Mouse (Mus musculus): ENCODE results near the gene Cd207.

GRCm38 (mm10) chr6:83711067-83711675 is 33.5 kb upstream of the Cd207 start, which contains the start of gene Vax2:
- TF ChIP-seq CTCF (IDR thresholded peaks at IDR 0.05) (no peak), EP300 (IDR thresholded peaks at IDR 0.05) (no peak)
